Mouse (Mus musculus) testis, postnatal 14 days (tissue): ENCODE measurements around the gene Mst1r.

ENCODE experiments used
- DNase-seq: peaks from one replicate; pipeline ENCODE4 v3.0.0; 2021; ENCODE audit warnings: low spot score

Gene Mst1r

DNA sequence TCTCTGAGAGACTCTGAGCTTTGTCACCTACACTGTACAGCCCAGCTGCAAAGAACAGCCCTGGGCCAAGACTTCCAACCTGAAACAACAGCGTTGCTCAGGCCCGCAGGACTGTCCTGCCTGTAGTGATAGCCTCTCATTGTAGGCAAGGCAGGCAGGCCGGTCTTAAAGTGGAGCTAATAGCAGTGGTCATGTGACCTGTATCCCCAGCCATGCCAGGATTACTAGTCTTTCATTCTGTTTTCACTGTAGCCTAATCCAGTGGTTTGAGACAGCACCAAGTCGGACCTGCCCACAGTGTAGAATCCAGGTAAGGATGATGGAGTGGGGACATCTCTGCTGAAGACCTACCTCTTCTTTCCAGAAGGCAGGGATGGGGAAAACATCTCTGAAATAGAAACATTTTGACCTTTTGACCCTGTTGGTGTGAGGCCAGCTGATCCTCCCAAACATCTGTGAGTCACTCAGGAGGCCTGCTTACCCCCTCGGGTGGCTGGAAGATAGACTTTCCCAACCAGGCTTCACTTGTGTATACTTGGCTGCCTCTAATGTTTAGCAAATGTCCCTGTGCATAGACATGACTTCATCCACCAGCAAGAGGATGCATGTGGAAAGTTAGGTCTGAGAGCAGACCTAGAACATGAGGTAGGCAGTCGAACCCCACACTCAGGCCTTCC, 49.1 kb downstream of the Mst1r start:
- DNase-seq, result no peak

DNA sequence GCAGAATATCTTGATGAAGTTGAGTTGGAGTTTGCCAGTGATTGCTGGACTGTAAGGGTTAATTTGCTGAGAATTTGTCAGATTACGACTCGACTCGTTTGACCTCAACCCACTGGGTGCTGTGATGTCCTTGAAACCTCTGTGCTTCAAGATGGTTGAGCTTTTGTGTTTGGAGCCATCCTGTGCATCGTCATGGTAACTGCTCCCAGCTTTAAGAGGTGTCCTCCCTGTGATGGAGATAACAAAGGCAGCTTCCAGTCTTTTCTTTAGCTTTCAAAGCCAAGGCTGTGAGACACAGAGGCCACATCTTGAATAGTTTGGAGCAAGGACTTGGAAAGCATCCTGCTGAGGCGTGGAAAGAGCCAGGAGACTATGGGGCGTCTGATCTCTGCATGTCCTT, 50.5 kb downstream of the Mst1r start:
- no peak for DNase-seq

- DNase-seq, result no peak
Measured at GRCm38 (mm10) chr9:107959896-107960295, 53.2 kb downstream of the Mst1r start.

DNA sequence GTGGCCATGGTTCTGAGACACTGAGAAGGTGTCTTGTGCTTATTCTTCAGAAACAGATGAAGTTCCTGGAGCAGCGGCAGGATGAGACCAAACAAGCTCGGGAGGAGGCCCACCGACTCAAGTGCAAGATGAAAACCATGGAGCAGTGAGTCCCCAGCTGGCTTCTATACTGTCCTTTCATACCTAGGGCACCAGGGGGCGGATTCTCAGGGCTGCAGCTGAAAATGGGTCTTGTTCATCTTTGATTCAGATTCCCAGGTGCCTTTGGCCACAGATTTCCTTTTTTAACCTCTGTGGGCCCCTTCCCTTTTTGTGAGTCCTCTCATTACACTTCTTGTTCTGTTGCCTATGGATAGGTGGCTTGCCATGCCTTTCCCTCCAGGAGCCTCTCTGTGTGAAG, 54.3 kb downstream of the Mst1r start:
- no peak for DNase-seq

DNA sequence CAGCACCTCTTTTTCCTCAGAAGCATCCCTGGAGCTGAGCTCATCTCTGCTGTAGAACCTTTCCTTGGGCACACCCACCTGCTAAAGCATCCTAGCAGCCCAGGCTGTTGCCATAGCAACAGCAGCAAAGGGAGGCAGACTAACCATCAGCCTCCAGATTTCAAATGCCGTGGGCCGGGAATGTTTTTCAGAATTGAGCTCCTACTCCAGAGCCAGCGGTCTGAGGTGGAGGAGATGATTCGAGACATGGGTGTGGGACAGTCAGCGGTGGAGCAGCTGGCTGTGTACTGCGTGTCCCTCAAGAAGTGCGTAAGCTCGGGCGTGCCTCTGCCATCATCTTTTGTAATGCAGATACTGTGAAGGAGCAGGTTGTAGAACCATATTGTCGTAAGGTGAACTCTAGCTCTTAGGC, 54.7 kb downstream of the Mst1r start:
- DNase-seq, result no peak

- no peak for DNase-seq
Measured at GRCm38 (mm10) chr9:107961881-107962280, 55.2 kb downstream of the Mst1r start.

DNA sequence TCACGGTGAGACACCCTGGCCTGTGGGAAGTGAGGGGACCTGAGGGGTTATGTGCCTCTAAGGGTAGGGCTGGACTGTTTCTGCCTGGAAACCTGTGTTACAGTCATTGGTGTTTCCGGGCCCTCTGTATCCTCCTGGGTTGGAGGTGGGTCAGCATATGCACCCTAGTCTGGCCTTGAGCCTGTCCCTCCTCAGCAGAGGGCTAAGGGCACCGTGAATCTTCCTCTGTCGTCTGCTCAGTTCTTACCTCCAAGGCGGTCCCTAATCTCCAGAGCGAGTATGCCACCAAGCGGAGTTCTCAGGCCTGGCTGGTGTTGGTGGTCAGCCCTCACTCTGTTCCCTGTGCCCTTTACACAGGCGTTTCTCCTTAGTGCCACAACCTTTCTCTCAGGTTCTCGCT, 56.2 kb downstream of the Mst1r start:
- no peak for DNase-seq

- DNase-seq, result no peak
Measured at GRCm38 (mm10) chr9:107963700-107964099, 57.0 kb downstream of the Mst1r start.

DNA sequence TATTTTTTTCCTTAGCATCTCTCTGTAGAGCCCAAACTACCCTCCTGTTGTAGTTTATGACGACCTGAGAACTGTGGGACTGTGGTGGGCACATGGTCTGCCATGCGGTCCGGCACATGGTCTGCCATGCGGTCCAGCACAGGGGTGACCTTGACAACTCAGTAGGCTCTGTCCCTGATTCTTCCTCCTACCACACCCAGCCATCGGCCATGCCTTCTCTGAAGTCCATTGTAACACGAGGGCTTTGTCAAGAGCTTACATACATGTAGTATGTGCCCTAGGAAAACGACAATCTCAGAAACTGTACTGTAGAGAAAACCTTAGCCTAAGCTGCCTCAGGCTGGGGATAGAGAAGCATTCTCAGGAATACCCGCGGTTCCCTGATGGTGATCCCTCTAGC, 58.0 kb downstream of the Mst1r start:
- DNase-seq, result no peak

GRCm38 (mm10) chr9:107966676-107967075, 60.0 kb downstream of the Mst1r start:
- DNase-seq, result no peak

- DNase-seq, result no peak
Measured at GRCm38 (mm10) chr9:107967437-107967836, 60.8 kb downstream of the Mst1r start.

DNA sequence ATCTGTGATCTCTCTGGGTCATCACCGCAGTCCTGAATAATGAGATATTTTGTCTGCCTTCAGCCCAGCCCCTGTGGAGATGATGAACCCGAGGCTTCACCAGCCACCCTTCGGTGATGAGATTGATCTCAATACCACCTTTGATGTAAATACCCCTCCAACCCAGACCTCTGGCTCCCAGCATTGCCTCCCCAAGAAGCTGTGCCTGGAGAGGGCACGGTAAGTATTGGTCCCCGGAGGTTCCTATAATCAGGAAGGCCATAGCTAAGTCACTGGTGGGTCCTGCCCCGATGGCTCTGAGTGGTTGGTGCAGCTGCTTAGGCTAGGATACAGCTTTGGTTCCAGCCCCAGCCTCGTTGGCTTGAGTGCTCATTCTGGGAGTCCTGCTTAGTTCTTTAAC, 61.9 kb downstream of the Mst1r start:
- DNase-seq, result no peak
